Mouse (Mus musculus): Measurements from ENCODE around the gene Mast4. TPM values are rescaled to one million over a fixed set of nuclear protein-coding genes. Genes with fewer than 3 reads are reported as not detected.
"Not testable (repeated sequence)": the region's sequence is repeated elsewhere in the genome, so short reads cannot be mapped to it uniquely, and the experiment has no call there.

Mast4 gene
- 0.03 and 0.04 TPM in 2 replicates for polyA plus RNA-seq (2012)

DNA sequence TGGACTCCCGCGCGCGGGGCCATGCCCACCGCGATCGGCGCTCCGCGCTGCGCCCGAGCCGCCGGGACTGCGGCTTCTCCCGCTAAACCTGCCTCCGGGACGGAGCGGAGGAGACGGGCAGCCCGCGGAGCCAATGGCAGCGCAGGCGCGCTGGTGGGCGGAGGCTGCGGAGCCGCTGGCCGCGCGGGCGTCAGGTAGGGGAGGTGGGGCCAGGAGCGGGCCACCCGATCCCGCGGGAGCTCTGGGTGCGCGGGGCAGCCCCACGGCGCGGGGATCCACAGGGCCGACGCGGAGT is at the start of gene Mast4:
Gene Mast4 (minus strand): TSS at position 106 of the 295 bp plus-strand sequence.
- no peaks in the 10 kb centered on the region for H3K9me3 ChIP-seq (ENCODE audit: control insufficient read depth, low read length)
- peaks cover 55% of the 10 kb centered on the region for H3K27me3 ChIP-seq (ENCODE audit: control insufficient read depth)
- peak within 1 kb of the TSS; percentile 44 for H3K4me3 ChIP-seq (replicated peaks)
- no peaks in the 10 kb centered on the region for H3K36me3 ChIP-seq (ENCODE audit: control insufficient read depth)
- H3K4me1 ChIP-seq (ENCODE audit: control insufficient read depth): no peaks in the 10 kb centered on the region
- TF ChIP-seq GATA1 (IDR thresholded peaks at IDR 0.05; ENCODE audit: low read length): no peak
- no peak for TF ChIP-seq TAL1 (IDR thresholded peaks at IDR 0.05; ENCODE audit: low read length)

DNA sequence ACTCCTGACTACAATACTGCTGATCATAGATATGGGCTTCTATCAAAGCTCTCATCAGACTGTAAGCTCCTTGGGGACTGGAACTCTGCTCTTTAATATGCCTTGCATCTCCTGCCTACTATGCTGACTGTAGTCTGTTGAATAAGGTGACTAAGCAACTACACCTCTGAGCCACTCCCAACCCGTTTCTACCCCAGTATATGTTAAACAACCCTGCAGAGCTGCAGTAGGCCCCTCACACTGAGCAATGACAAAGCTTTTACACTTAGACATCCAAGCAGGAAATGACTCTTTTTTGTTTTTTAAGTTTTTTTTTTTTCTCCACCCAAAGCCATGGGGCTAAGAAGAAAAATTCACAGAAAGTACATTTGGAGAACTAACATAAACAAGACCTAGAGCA is 40.2 kb upstream of the Mast4 start:
- no peaks in the 10 kb centered on the region for H3K27me3 ChIP-seq (ENCODE audit: control insufficient read depth)
- H3K4me1 ChIP-seq (ENCODE audit: control insufficient read depth): no peaks in the 10 kb centered on the region
- TF ChIP-seq TAL1 (IDR thresholded peaks at IDR 0.05; ENCODE audit: low read length) (no peak), GATA1 (IDR thresholded peaks at IDR 0.05; ENCODE audit: low read length) (no peak)
- no peaks in the 10 kb centered on the region for H3K36me3 ChIP-seq (ENCODE audit: control insufficient read depth)
- H3K9me3 ChIP-seq (ENCODE audit: control insufficient read depth, low read length): no peaks in the 10 kb centered on the region
- no peak overlapping the region for H3K4me3 ChIP-seq (replicated peaks)

DNA sequence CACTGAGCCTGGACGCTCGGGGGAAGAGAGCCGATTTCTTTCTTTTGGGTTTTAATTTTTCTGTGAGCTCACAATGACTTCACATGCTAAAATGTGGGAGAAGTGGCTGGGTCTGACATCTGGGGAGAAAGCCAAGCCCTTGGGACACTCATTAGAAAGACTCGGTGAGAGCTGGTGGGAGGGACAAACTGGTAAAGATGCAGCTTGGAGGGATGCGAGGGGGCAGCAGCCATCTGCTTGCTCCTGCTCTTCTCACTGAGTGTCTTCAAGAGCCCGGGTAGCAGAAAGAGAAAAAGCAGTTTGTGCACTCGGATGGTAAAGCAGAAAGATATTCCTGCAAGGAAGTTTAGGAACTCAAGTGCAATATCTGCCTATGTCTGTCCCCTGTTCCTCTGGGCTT is 34.9 kb upstream of the Mast4 start:
- no peaks in the 10 kb centered on the region for H3K27me3 ChIP-seq (ENCODE audit: control insufficient read depth)
- no peak for TF ChIP-seq TAL1 (IDR thresholded peaks at IDR 0.05; ENCODE audit: low read length)
- TF ChIP-seq GATA1 (IDR thresholded peaks at IDR 0.05; ENCODE audit: low read length): no peak
- no peaks in the 10 kb centered on the region for H3K9me3 ChIP-seq (ENCODE audit: control insufficient read depth, low read length)
- H3K4me3 ChIP-seq (replicated peaks): no peak overlapping the region
- no peaks in the 10 kb centered on the region for H3K36me3 ChIP-seq (ENCODE audit: control insufficient read depth)
- H3K4me1 ChIP-seq (ENCODE audit: control insufficient read depth): no peaks in the 10 kb centered on the region

DNA sequence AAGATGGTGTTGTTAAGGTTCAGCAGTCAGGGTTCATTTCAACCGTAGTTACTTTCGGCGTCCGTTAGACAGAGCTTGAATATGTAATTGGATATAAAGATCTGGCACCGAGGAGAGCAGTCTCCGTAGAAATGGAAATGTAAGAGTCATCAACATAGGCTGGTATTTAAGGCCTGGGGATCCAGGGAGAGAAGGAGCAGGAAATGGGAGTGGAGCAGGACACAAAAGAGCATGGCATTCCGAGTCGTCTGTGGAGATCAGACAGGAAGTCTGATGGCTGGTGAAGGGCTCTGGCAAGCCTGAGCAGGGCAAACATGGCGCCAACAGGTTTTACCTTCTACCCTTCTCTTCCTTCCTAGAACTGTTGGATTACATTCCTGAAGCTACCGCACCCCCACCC is 28.9 kb upstream of the Mast4 start:
- no peak overlapping the region for H3K4me3 ChIP-seq (replicated peaks)
- no peaks in the 10 kb centered on the region for H3K36me3 ChIP-seq (ENCODE audit: control insufficient read depth)
- TF ChIP-seq GATA1 (IDR thresholded peaks at IDR 0.05; ENCODE audit: low read length): no peak
- TF ChIP-seq TAL1 (IDR thresholded peaks at IDR 0.05; ENCODE audit: low read length): no peak
- H3K27me3 ChIP-seq (ENCODE audit: control insufficient read depth): no peaks in the 10 kb centered on the region
- H3K4me1 ChIP-seq (ENCODE audit: control insufficient read depth): no peaks in the 10 kb centered on the region
- no peaks in the 10 kb centered on the region for H3K9me3 ChIP-seq (ENCODE audit: control insufficient read depth, low read length)

DNA sequence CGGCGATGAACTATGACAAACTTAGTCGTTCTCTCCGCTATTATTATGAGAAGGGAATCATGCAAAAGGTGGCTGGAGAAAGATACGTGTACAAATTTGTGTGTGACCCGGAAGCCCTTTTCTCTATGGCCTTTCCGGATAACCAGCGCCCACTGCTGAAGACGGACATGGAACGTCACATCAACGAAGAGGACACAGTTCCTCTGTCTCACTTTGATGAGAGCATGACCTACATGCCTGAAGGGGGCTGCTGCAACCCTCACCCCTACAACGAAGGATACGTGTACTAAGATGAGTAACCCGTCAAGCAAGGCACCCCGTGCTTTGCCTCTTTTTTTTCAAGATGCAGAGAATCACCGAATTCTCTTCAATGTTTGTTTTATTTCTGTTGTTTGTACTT is 23.1 kb upstream of the Mast4 start:
- not testable (repeated sequence) for H3K36me3 ChIP-seq (ENCODE audit: control insufficient read depth); H3K4me1 ChIP-seq (ENCODE audit: control insufficient read depth); H3K4me3 ChIP-seq (replicated peaks); H3K9me3 ChIP-seq (ENCODE audit: control insufficient read depth, low read length); H3K27me3 ChIP-seq (ENCODE audit: control insufficient read depth)

DNA sequence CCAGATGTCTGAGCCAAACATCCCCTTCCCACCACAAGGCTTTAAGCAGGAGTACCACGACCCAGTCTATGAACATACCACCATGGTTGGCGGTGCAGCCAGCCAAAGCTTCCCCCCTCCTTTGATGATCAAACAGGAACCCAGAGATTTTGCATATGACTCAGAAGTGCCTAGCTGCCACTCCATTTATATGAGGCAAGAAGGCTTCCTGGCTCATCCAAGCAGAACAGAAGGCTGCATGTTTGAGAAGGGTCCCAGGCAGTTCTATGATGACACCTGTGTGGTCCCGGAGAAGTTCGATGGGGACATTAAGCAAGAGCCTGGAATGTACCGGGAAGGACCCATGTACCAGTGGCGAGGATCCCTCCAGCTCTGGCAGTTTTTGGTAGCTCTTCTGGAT is 22.6 kb upstream of the Mast4 start:
- not testable (repeated sequence) for H3K9me3 ChIP-seq (ENCODE audit: control insufficient read depth, low read length); H3K27me3 ChIP-seq (ENCODE audit: control insufficient read depth); H3K4me1 ChIP-seq (ENCODE audit: control insufficient read depth); H3K36me3 ChIP-seq (ENCODE audit: control insufficient read depth); H3K4me3 ChIP-seq (replicated peaks)

DNA sequence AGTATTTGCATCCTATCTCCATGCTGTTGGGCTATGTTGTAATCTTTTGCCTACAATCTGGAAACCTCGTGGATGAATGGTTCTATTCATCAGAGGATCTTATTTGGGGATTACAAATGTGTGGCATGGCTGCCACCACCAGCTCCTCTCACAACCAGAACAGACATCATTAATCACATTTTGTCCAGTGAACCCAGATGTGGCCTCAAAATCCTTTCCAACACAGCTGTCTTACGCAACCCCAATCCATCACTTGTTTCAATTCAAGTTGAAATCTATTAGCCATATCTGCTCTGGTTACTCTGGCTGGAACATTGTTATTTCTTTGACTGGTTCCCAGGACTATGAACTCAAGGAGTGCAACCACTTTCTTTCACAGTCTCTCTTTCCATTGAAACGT is 20.4 kb upstream of the Mast4 start:
- Histone ChIP-seq H3K4me3 (replicated peaks) (no peak overlapping the region), H3K36me3 (ENCODE audit: control insufficient read depth) (no peaks in the 10 kb centered on the region), H3K27me3 (ENCODE audit: control insufficient read depth) (no peaks in the 10 kb centered on the region), H3K9me3 (ENCODE audit: control insufficient read depth, low read length) (no peaks in the 10 kb centered on the region), H3K4me1 (ENCODE audit: control insufficient read depth) (no peaks in the 10 kb centered on the region)
- TF ChIP-seq GATA1 (IDR thresholded peaks at IDR 0.05; ENCODE audit: low read length): no peak
- TF ChIP-seq TAL1 (IDR thresholded peaks at IDR 0.05; ENCODE audit: low read length): no peak

DNA sequence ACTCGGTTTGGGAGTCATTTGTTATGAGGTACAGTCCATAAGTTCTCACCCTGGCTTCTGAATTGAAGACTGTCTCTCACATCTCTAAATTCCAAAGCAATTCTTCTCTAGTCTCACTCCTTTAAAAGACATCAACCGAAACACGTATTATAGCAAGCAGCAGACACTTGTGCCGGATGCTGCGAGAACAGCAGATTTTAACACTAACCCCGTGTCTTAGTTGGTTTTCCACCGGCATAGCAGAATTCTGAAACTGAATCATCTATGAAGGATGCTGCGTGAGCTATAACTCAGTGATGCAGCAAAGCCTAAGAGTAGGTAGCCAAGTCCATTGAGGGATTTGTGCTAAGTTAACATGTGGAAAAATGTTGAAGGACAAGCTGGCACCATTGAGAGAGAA is 10.5 kb upstream of the Mast4 start:
- no peaks in the 10 kb centered on the region for H3K4me1 ChIP-seq (ENCODE audit: control insufficient read depth)
- H3K9me3 ChIP-seq (ENCODE audit: control insufficient read depth, low read length): no peaks in the 10 kb centered on the region
- no peaks in the 10 kb centered on the region for H3K36me3 ChIP-seq (ENCODE audit: control insufficient read depth)
- H3K27me3 ChIP-seq (ENCODE audit: control insufficient read depth): no peaks in the 10 kb centered on the region
- no peak overlapping the region for H3K4me3 ChIP-seq (replicated peaks)
- TF ChIP-seq TAL1 (IDR thresholded peaks at IDR 0.05; ENCODE audit: low read length): no peak
- no peak for TF ChIP-seq GATA1 (IDR thresholded peaks at IDR 0.05; ENCODE audit: low read length)

DNA sequence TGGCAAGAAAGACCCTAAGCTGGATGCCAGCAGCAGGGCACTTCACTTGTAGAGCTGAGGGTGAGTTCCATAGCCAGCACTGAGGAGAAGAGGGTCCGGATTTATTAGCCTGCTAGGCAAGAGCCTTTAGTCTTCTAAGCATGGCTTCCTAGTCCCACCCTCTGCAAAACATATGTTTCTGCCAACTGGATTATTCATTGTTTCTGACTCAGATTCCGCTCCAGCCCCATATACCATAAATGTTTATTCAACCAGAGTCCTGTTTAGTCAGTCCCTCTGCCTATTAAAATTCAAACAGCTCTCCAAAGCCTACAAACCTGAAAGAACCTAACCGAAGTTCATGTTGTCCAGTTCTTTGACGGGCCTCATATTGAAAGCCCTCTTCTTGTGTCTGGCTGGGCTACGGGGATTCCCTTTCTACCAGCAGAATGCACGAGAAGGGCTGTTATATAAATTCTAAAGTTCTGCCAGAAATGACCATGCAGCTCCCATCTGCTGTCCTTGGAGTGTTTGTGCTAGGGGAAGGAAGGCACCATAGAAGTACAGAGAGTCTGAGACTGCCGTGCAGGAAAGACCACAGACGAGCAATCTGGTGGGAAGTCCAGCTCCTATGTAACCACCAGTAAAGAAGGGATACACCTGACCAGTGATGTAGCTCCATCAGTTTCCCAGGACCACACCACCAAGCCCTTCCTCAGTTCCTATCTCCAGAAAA is 9.9 kb upstream of the Mast4 start:
- H3K36me3 ChIP-seq (ENCODE audit: control insufficient read depth): no peaks in the 10 kb centered on the region
- no peaks in the 10 kb centered on the region for H3K27me3 ChIP-seq (ENCODE audit: control insufficient read depth)
- TF ChIP-seq TAL1 (IDR thresholded peaks at IDR 0.05; ENCODE audit: low read length): no peak
- TF ChIP-seq GATA1 (IDR thresholded peaks at IDR 0.05; ENCODE audit: low read length): no peak

DNA sequence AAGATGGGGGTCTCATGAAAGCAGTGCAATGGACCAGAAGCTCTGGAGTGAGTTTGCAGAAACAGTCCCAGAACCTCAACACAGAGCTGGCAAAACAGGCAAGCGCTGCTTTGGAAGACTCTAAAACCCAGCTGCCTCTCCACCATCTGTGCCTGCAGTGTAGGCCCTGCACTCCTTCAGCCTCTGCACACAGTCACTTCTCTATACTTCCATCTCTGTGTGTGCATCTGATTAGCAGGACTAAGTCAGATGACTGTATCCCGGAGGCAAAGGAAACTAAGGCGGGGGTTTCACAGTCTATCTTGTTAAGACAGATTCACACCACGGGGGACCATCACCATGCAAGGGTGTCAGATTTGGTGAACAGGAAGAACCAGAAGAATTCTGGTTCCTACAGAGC is 6.7 kb upstream of the Mast4 start:
- Histone ChIP-seq H3K4me1 (ENCODE audit: control insufficient read depth) (no peaks in the 10 kb centered on the region), H3K9me3 (ENCODE audit: control insufficient read depth, low read length) (no peaks in the 10 kb centered on the region), H3K27me3 (ENCODE audit: control insufficient read depth) (peaks cover 6% of the 10 kb centered on the region), H3K36me3 (ENCODE audit: control insufficient read depth) (no peaks in the 10 kb centered on the region), H3K4me3 (replicated peaks) (no peak overlapping the region)
- no peak for TF ChIP-seq GATA1 (IDR thresholded peaks at IDR 0.05; ENCODE audit: low read length)
- TF ChIP-seq TAL1 (IDR thresholded peaks at IDR 0.05; ENCODE audit: low read length): no peak

More for the DNA sequence above, 9.9 kb upstream of the Mast4 start:
- H3K4me1 ChIP-seq (ENCODE audit: control insufficient read depth): no peaks in the 10 kb centered on the region
- no peak overlapping the region for H3K4me3 ChIP-seq (replicated peaks)
- no peaks in the 10 kb centered on the region for H3K9me3 ChIP-seq (ENCODE audit: control insufficient read depth, low read length)

Data from erythroblast, embryonic 14.5 days (primary cell).